Mouse (Mus musculus) macrophage (primary cell): ENCODE measurements around the gene Rps21. TPM values are rescaled to one million over a fixed set of nuclear protein-coding genes. Genes with fewer than 3 reads are reported as not detected.

Source experiments
- H3K27ac ChIP-seq: fragments of 350-480 bp; formaldehyde crosslinking; 2 replicates; pipeline ENCODE4 v1.9.0; 2021
- H3K36me3 ChIP-seq: fragments of 350-480 bp; formaldehyde crosslinking; 2 replicates; pipeline ENCODE4 v1.9.0; 2021; ENCODE audit errors: inconsistent target
- H3K4me3 ChIP-seq: fragments of 350-480 bp; formaldehyde crosslinking; 2 replicates; pipeline ENCODE4 v1.9.0; 2021; ENCODE audit errors: inconsistent target
- H3K79me2 ChIP-seq: fragments of 350-480 bp; formaldehyde crosslinking; 2 replicates; pipeline ENCODE4 v1.9.0; 2021; ENCODE audit errors: inconsistent target
- WGBS: methylation state at CpG from one replicate; pipeline ENCODE4 v1.1.7; 2026; ENCODE audit warnings: inconsistent platforms; ENCODE audit not compliant: missing documents; 5-methylcytosine and 5-hydroxymethylcytosine counted together
- polyA plus RNA-seq: library from polyadenylated mRNA; stranded (reverse); fragments of 250-400 nt; gene quantifications from 3 replicates; pipeline ENCODE4 v1.2.4, GENCODE M21; 2018; ENCODE audit warnings: inconsistent platforms

Rps21 gene
- polyA plus RNA-seq, 1 experiment from 2014 or later = 350 TPM

- H3K4me3 ChIP-seq = no peak overlapping the region
- no peaks in the 10 kb centered on the region for H3K36me3 ChIP-seq
- H3K27ac ChIP-seq = no peak overlapping the region
- H3K79me2 ChIP-seq = no peaks in the 10 kb centered on the region
- WGBS = 24% methylated on average over 13 of the region's 13 CpGs
Observed at GRCm38 (mm10) chr2:180224647-180225043, 32.5 kb upstream of the Rps21 start.

GRCm38 (mm10) chr2:180225044-180225761 is 32.0 kb upstream of the Rps21 start:
- H3K27ac ChIP-seq = no peak overlapping the region
- H3K4me3 ChIP-seq = no peak overlapping the region
- no peaks in the 10 kb centered on the region for H3K36me3 ChIP-seq
- 1% methylated on average over 54 of the region's 55 CpGs for WGBS
- no peaks in the 10 kb centered on the region for H3K79me2 ChIP-seq

- H3K36me3 ChIP-seq = no peaks in the 10 kb centered on the region
- no peak within 1 kb of the TSS for H3K4me3 ChIP-seq
- 2% methylated on average over 28 of the region's 37 CpGs for WGBS
- H3K79me2 ChIP-seq = no peaks in the 10 kb centered on the region
- H3K27ac ChIP-seq = no peak within 1 kb of the TSS
Observed at GRCm38 (mm10) chr2:180225762-180226378, 31.3 kb upstream of the Rps21 start, which contains the start of gene Lama5. Lama5 (minus strand) TSS chr2:180225859.

GRCm38 (mm10) chr2:180227262-180228059 is 29.7 kb upstream of the Rps21 start:
- Histone ChIP-seq H3K36me3 (no peaks in the 10 kb centered on the region), H3K79me2 (no peaks in the 10 kb centered on the region), H3K27ac (no peak overlapping the region), H3K4me3 (no peak overlapping the region)
- WGBS = 6% methylated on average over 20 of the region's 21 CpGs

GRCm38 (mm10) chr2:180228060-180228458 is 29.1 kb upstream of the Rps21 start:
- H3K27ac ChIP-seq = no peak overlapping the region
- H3K79me2 ChIP-seq = no peaks in the 10 kb centered on the region
- H3K4me3 ChIP-seq = no peak overlapping the region
- no peaks in the 10 kb centered on the region for H3K36me3 ChIP-seq
- 72% methylated on average over 6 of the region's 6 CpGs for WGBS

- 84% methylated on average over 6 of the region's 7 CpGs for WGBS
- no peak overlapping the region for H3K4me3 ChIP-seq
- no peaks in the 10 kb centered on the region for H3K36me3 ChIP-seq
- no peaks in the 10 kb centered on the region for H3K79me2 ChIP-seq
- H3K27ac ChIP-seq = no peak overlapping the region
Observed at GRCm38 (mm10) chr2:180228592-180228991, 28.6 kb upstream of the Rps21 start.

- Histone ChIP-seq H3K36me3 (no peaks in the 10 kb centered on the region), H3K27ac (no peak overlapping the region), H3K4me3 (no peak overlapping the region), H3K79me2 (no peaks in the 10 kb centered on the region)
- 82% methylated on average over 3 of the region's 3 CpGs for WGBS
Observed at GRCm38 (mm10) chr2:180229129-180229528, 28.0 kb upstream of the Rps21 start.

- Histone ChIP-seq H3K79me2 (no peaks in the 10 kb centered on the region), H3K36me3 (no peaks in the 10 kb centered on the region), H3K27ac (no peak overlapping the region), H3K4me3 (no peak overlapping the region)
- 77% methylated on average over 4 of the region's 4 CpGs for WGBS
Observed at GRCm38 (mm10) chr2:180230482-180230881, 26.7 kb upstream of the Rps21 start.

- Histone ChIP-seq H3K27ac (no peak overlapping the region), H3K79me2 (no peaks in the 10 kb centered on the region), H3K4me3 (no peak overlapping the region), H3K36me3 (no peaks in the 10 kb centered on the region)
- WGBS = 79% methylated on average over 7 of the region's 7 CpGs
Observed at GRCm38 (mm10) chr2:180233101-180233904, 23.9 kb upstream of the Rps21 start.

GRCm38 (mm10) chr2:180234353-180234752 is 22.8 kb upstream of the Rps21 start:
- H3K79me2 ChIP-seq = no peaks in the 10 kb centered on the region
- H3K27ac ChIP-seq = no peak overlapping the region
- 92% methylated on average over 8 of the region's 8 CpGs for WGBS
- H3K4me3 ChIP-seq = no peak overlapping the region
- H3K36me3 ChIP-seq = no peaks in the 10 kb centered on the region

GRCm38 (mm10) chr2:180234980-180235379 is 22.2 kb upstream of the Rps21 start:
- no peak overlapping the region for H3K27ac ChIP-seq
- 75% methylated on average over 6 of the region's 6 CpGs for WGBS
- H3K36me3 ChIP-seq = no peaks in the 10 kb centered on the region
- no peak overlapping the region for H3K4me3 ChIP-seq
- H3K79me2 ChIP-seq = no peaks in the 10 kb centered on the region

GRCm38 (mm10) chr2:180235788-180236187 is 21.4 kb upstream of the Rps21 start:
- H3K4me3 ChIP-seq = no peak overlapping the region
- no peaks in the 10 kb centered on the region for H3K36me3 ChIP-seq
- H3K79me2 ChIP-seq = no peaks in the 10 kb centered on the region
- 91% methylated on average over 4 of the region's 4 CpGs for WGBS
- H3K27ac ChIP-seq = no peak overlapping the region

- H3K4me3 ChIP-seq = no peak overlapping the region
- H3K79me2 ChIP-seq = no peaks in the 10 kb centered on the region
- H3K27ac ChIP-seq = no peak overlapping the region
- no peaks in the 10 kb centered on the region for H3K36me3 ChIP-seq
- WGBS = 19% methylated on average over 3 of the region's 3 CpGs
Observed at GRCm38 (mm10) chr2:180236500-180236899, 20.7 kb upstream of the Rps21 start.

GRCm38 (mm10) chr2:180236930-180237329 is 20.2 kb upstream of the Rps21 start:
- H3K79me2 ChIP-seq = no peaks in the 10 kb centered on the region
- H3K36me3 ChIP-seq = no peaks in the 10 kb centered on the region
- H3K27ac ChIP-seq = no peak overlapping the region
- 87% methylated on average over 3 of the region's 3 CpGs for WGBS
- no peak overlapping the region for H3K4me3 ChIP-seq
